Comparison of ENCODE assay signal across 28 mouse cellular contexts in genomic region chr8:54757646-54758045, GRCm38 (mm10).
"Had no signal": no experiment of that assay in that cellular context is flagged by ENCODE, and none has a peak within 500 bp of the region (broad histone marks: within the 10 kb centered on the region; RNA-seq: fewer than 3 reads in every experiment).

No protein-coding gene starts in this region.

- H3K4me1 ChIP-seq: embryonic facial prominence, embryonic 12.5 days; embryonic facial prominence, embryonic 15.5 days; forebrain, embryonic 10.5 days; forebrain, embryonic 12.5 days; forebrain, embryonic 13.5 days; forebrain, embryonic 15.5 days; heart, embryonic 10.5 days had no signal

- H3K9me3 ChIP-seq: embryonic facial prominence, embryonic 12.5 days; embryonic facial prominence, embryonic 15.5 days; forebrain, embryonic 10.5 days; forebrain, embryonic 12.5 days; forebrain, embryonic 13.5 days; forebrain, embryonic 15.5 days; heart, embryonic 10.5 days had no signal

- ATAC-seq: forebrain, embryonic 13.5 days; forebrain, embryonic 14.5 days; forebrain, embryonic 15.5 days; forebrain, embryonic 16.5 days; forebrain, postnatal 0 days had no signal

- H3K9ac ChIP-seq: embryonic facial prominence, embryonic 12.5 days; embryonic facial prominence, embryonic 15.5 days; forebrain, embryonic 12.5 days; forebrain, embryonic 13.5 days; forebrain, embryonic 15.5 days; forebrain, postnatal 0 days had no signal

- H3K36me3 ChIP-seq: embryonic facial prominence, embryonic 12.5 days; embryonic facial prominence, embryonic 15.5 days; forebrain, embryonic 10.5 days; forebrain, embryonic 12.5 days; forebrain, embryonic 15.5 days; heart, embryonic 10.5 days had no signal

- DNase-seq: cerebellum, adult 8-10 months; cerebellum, adult 9-10 months; cerebellum, adult 9-11 months; cerebellum, postnatal 10 days; cerebellum, postnatal 14 days; cerebellum, postnatal 25 days; cerebellum, postnatal 36 days; embryo, embryonic 11 days; forebrain, postnatal 0 days; gastrocnemius, adult 2 months; gastrocnemius, postnatal 10 days; gastrocnemius, postnatal 14 days; gastrocnemius, postnatal 25 days; gastrocnemius, postnatal 36 days; heart, adult 11 months; heart, adult 18-20 months; heart, adult 2 months had no signal

- H3K4me2 ChIP-seq: embryonic facial prominence, embryonic 12.5 days; embryonic facial prominence, embryonic 15.5 days; forebrain, embryonic 12.5 days; forebrain, embryonic 13.5 days; forebrain, embryonic 15.5 days; heart, embryonic 11.5 days had no signal

- H3K4me3 ChIP-seq: embryonic facial prominence, embryonic 12.5 days; embryonic facial prominence, embryonic 15.5 days; erythroblast, embryonic 14.5 days; forebrain, embryonic 10.5 days; forebrain, embryonic 12.5 days; forebrain, embryonic 13.5 days; forebrain, embryonic 15.5 days; gastrocnemius, adult 2 months; heart, adult 2 months; heart, embryonic 10.5 days had no signal

- H3K27me3 ChIP-seq: embryonic facial prominence, embryonic 12.5 days; embryonic facial prominence, embryonic 15.5 days; forebrain, embryonic 12.5 days; forebrain, embryonic 13.5 days; forebrain, embryonic 15.5 days had no signal

- H3K27ac ChIP-seq: embryonic facial prominence, embryonic 12.5 days; embryonic facial prominence, embryonic 15.5 days; forebrain, embryonic 10.5 days; forebrain, embryonic 12.5 days; forebrain, embryonic 13.5 days; forebrain, embryonic 15.5 days; gastrocnemius, adult 2 months; heart, adult 2 months; heart, embryonic 10.5 days had no signal
